Mouse (Mus musculus) kidney, postnatal 0 days (tissue): ENCODE results near the gene Wnt9b. TPM values are rescaled to one million over a fixed set of nuclear protein-coding genes. Genes with fewer than 3 reads are reported as not detected.

ENCODE experiments used
- ATAC-seq: fragments of 200-750 bp; cut with Nextera tagmentation; replicated peaks from 2 replicates; pipeline ENCODE4 v1.8.0; 2017; ENCODE audit warnings: low read depth, moderate number of reproducible peaks, moderate TSS enrichment, moderate library complexity; ENCODE audit not compliant: low FRiP score
- DNase-seq: peaks from one replicate; pipeline ENCODE4 v3.0.0-alpha.2; 2016; ENCODE audit warnings: low spot score
- H3K27ac ChIP-seq: fragments of 300-500 bp; sonication (generic); 2 replicates; pipeline ENCODE4 v1.5.1; 2014; ENCODE audit warnings: mild to moderate bottlenecking
- H3K27me3 ChIP-seq: fragments of 300-500 bp; sonication (generic); 2 replicates; pipeline ENCODE4 v1.6.1; 2014; ENCODE audit warnings: low read length, mixed read lengths; ENCODE audit not compliant: insufficient read depth
- H3K36me3 ChIP-seq: fragments of 300-500 bp; sonication (generic); 2 replicates; pipeline ENCODE4 v1.6.1; 2014; ENCODE audit warnings: low read length, mixed read lengths; ENCODE audit not compliant: insufficient read depth
- H3K4me1 ChIP-seq: fragments of 300-500 bp; sonication (generic); replicated peaks from 2 replicates; pipeline ENCODE4 v1.6.1; 2014; ENCODE audit warnings: antibody characterized with exemption, low read length, mixed read lengths; ENCODE audit not compliant: insufficient read depth
- H3K4me2 ChIP-seq: fragments of 300-500 bp; sonication (generic); 2 replicates; pipeline ENCODE4 v1.6.1; 2014; ENCODE audit warnings: mild to moderate bottlenecking, low read length, moderate library complexity, mixed read lengths
- H3K4me3 ChIP-seq: fragments of 300-500 bp; sonication (generic); replicated peaks from 2 replicates; pipeline ENCODE4 v1.5.1; 2014; ENCODE audit warnings: low read depth, low read length
- H3K9ac ChIP-seq: fragments of 300-500 bp; sonication (generic); 2 replicates; pipeline ENCODE4 v1.6.1; 2014; ENCODE audit warnings: low read depth, low read length
- H3K9me3 ChIP-seq: fragments of 300-500 bp; sonication (generic); replicated peaks from 2 replicates; pipeline ENCODE4 v1.6.1; 2016; ENCODE audit warnings: low read length, inconsistent platforms, mixed read lengths
- CTCF ChIP-seq: IDR thresholded peaks from 2 replicates; pipeline ENCODE4 v1.5.1; 2016; ENCODE audit warnings: antibody characterized with exemption, low read depth, mild to moderate bottlenecking, moderate library complexity
- WGBS: fragments of 180-500 bp; shearing (Covaris S2); extraction: QIAGEN DNeasy Blood & Tissue Kit; methylation state at CpG from one replicate; pipeline ENCODE4 v1.1.7; 2014; 5-methylcytosine and 5-hydroxymethylcytosine counted together
- polyA plus RNA-seq: library from polyadenylated mRNA; unstranded; fragments of >200 nt; fragmentation: Nextera tagmentation; extraction: Ambion mirVana; gene quantifications from 2 replicates; pipeline ENCODE4 v1.2.1, GENCODE M21; 2015

The Wnt9b gene
- polyA plus RNA-seq, 1 experiment from 2014 or later = 10.4 TPM

- no peaks in the 10 kb centered on the region for H3K9me3 ChIP-seq
- no peak overlapping the region for H3K9ac ChIP-seq
- no peak for ATAC-seq
- 63% methylated on average over 1 of the region's 1 CpGs for WGBS
- peak overlapping the region; percentile 8; the same call in 1 of the 2 replicates for H3K27ac ChIP-seq
- no peak overlapping the region for H3K4me3 ChIP-seq
- no peak for DNase-seq
- H3K4me1 ChIP-seq = peaks cover 2% of the 10 kb centered on the region; the same call in 1 of the 2 replicates
- H3K27me3 ChIP-seq = no peaks in the 10 kb centered on the region
- H3K4me2 ChIP-seq = no peak overlapping the region
- TF ChIP-seq CTCF = no peak
- H3K36me3 ChIP-seq = no peaks in the 10 kb centered on the region
Measured at GRCm38 (mm10) chr11:103709982-103710381, 39.6 kb downstream of the Wnt9b start.

GRCm38 (mm10) chr11:103707005-103707404 is 42.6 kb downstream of the Wnt9b start:
- no peaks in the 10 kb centered on the region for H3K36me3 ChIP-seq
- no peaks in the 10 kb centered on the region for H3K9me3 ChIP-seq
- ATAC-seq = 0 out of 2 replicates have a peak, but pooled peaks have one; percentile 37
- peak; percentile 61 for DNase-seq
- H3K4me2 ChIP-seq = no peak overlapping the region
- peak overlapping the region; percentile 1; the same call in 1 of the 2 replicates for H3K27ac ChIP-seq
- no peak overlapping the region for H3K4me3 ChIP-seq
- no peak for TF ChIP-seq CTCF
- no peaks in the 10 kb centered on the region for H3K27me3 ChIP-seq
- 28% methylated on average over 8 of the region's 8 CpGs for whole genome bisulfite sequencing
- H3K9ac ChIP-seq = no peak overlapping the region
- peaks cover 2% of the 10 kb centered on the region; the same call in 1 of the 2 replicates for H3K4me1 ChIP-seq

- Histone ChIP-seq H3K27me3 (no peaks in the 10 kb centered on the region), H3K4me2 (peak overlapping the region; percentile 58), H3K4me3 (peak overlapping the region; percentile 94), H3K9ac (peak overlapping the region; percentile 85; the same call in 1 of the 2 replicates), H3K4me1 (no peaks in the 10 kb centered on the region), H3K9me3 (no peaks in the 10 kb centered on the region), H3K27ac (peak overlapping the region; percentile 98), H3K36me3 (no peaks in the 10 kb centered on the region)
- WGBS = 71% methylated on average over 2 of the region's 2 CpGs
- no peak for TF ChIP-seq CTCF
- DNase-seq (peak; percentile 33), ATAC-seq (no peak)
Measured at GRCm38 (mm10) chr11:103698226-103698625, 51.4 kb downstream of the Wnt9b start.

- Histone ChIP-seq H3K4me2 (peak within 1 kb of the TSS; percentile 58), H3K27ac (peak within 1 kb of the TSS; percentile 98), H3K27me3 (no peaks in the 10 kb centered on the region), H3K4me3 (peak within 1 kb of the TSS; percentile 94), H3K36me3 (no peaks in the 10 kb centered on the region), H3K9me3 (no peaks in the 10 kb centered on the region), H3K9ac (peak within 1 kb of the TSS; percentile 85), H3K4me1 (no peaks in the 10 kb centered on the region)
- DNase-seq = peak; percentile 95
- under 1% methylated on average over 57 of the region's 57 CpGs for WGBS
- TF ChIP-seq CTCF = 0 out of 2 replicates have a peak, but pooled peaks have one; percentile 9
- ATAC-seq = peak; percentile 94
Measured at GRCm38 (mm10) chr11:103697565-103698176, 52.0 kb downstream of the Wnt9b start, which contains the start of gene Gosr2. Gosr2 (minus strand) TSS chr11:103697898.

- peak; percentile 31; the same call in 1 of the 2 replicates for TF ChIP-seq CTCF
Measured at GRCm38 (mm10) chr11:103696851-103697564, 52.6 kb downstream of the Wnt9b start.

GRCm38 (mm10) chr11:103693241-103693640 is 56.4 kb downstream of the Wnt9b start:
- H3K4me2 ChIP-seq = no peak overlapping the region
- no peak for TF ChIP-seq CTCF
- ATAC-seq = no peak
- DNase-seq = no peak
- 0 out of 2 replicates have a peak, but pooled peaks cover 4% of the 10 kb centered on the region for H3K36me3 ChIP-seq
- no peak overlapping the region for H3K4me3 ChIP-seq
- no peak overlapping the region for H3K9ac ChIP-seq
- WGBS = 51% methylated on average over 1 of the region's 1 CpGs
- H3K27me3 ChIP-seq = no peaks in the 10 kb centered on the region
- no peak overlapping the region for H3K27ac ChIP-seq
- no peaks in the 10 kb centered on the region for H3K9me3 ChIP-seq
- peaks cover 4% of the 10 kb centered on the region; the same call in 1 of the 2 replicates for H3K4me1 ChIP-seq

More at GRCm38 (mm10) chr11:103696851-103697564, 52.6 kb downstream of the Wnt9b start:
- Histone ChIP-seq H3K4me3 (peak overlapping the region; percentile 94), H3K9ac (peak overlapping the region; percentile 85), H3K27me3 (no peaks in the 10 kb centered on the region), H3K36me3 (no peaks in the 10 kb centered on the region), H3K4me2 (peak overlapping the region; percentile 58), H3K9me3 (no peaks in the 10 kb centered on the region), H3K27ac (peak overlapping the region; percentile 98), H3K4me1 (no peaks in the 10 kb centered on the region)
- ATAC-seq (no peak; the same call in 1 of the 2 replicates), DNase-seq (peak; percentile 61)
- WGBS = 1% methylated on average over 18 of the region's 18 CpGs
